Mouse (Mus musculus) retina, postnatal 7 days (tissue): ENCODE measurements around the gene Dpy19l1.

Source experiments
- DNase-seq: peaks from one replicate; pipeline ENCODE4 v3.0.0-alpha.2; 2012; ENCODE audit warnings: low read depth, low spot score

Dpy19l1 gene

GRCm38 (mm10) chr9:24470166-24470565 is 32.8 kb downstream of the Dpy19l1 start:
- DNase-seq: no peak

- no peak for DNase-seq
Measured at GRCm38 (mm10) chr9:24467186-24467585, 35.8 kb downstream of the Dpy19l1 start.

DNA sequence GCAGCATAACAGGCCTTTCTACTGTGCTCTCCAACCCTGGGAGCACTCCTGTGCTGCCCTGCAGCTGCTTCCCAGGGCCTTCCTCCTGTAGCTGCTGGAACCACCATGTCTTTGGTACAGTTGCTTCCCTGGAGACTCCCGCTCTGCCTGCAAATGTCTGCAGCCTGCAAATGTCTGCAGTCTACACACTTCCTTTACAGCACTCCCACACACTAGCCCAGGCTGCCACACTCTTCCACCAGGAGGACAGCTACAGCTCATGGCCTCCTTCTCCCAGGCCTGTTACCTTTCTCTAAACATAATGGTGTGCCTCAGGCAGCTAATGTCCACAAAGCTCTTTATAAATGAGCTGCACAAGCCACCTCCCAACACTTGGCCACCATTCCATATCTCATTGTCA is 36.3 kb downstream of the Dpy19l1 start:
- no peak for DNase-seq

DNA sequence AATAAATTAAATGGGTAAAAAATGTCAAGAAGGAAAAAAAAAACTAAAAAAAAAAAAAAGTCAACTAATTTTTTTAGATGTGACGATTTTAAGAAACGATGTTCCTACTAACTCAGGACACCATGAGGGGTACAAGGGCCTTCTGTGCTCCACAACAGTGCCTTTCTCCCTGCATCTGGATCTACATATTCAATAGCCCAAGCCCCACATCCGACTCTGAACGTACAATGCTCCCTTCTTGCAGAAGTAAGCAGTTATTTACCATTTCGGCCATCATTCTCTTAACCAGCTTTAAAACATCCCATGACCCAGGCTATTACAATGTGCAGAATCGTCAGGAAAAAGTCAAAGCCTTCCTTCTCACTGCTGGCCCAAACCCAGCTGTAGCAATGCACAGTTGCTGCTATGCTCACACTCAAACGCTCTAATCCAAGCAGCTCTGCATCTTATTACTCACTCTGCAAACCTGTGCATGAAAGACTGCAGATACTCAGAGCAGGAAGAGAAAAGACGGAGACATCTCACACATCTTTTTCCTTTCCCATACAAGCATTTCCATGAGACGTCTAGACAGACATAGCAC is 41.5 kb downstream of the Dpy19l1 start:
- DNase-seq: no peak

DNA sequence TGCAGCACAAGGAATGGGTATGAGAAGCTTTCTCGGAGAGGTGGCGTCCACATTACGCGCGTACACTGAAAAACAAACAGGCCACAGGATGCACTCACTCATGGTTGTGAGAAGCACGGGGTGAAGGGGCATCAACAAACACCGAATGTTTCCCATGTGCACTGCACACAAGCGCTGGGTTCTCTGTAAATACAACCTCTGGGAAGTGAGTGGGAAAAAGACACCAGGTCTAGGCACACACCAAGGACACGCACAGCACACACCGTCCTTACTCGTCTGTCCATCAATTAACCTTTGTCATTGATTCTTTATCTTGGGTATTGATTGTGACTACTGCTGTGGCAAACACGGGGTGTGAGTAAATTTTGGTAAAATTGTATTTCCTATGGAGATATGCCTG is 49.1 kb downstream of the Dpy19l1 start:
- DNase-seq: no peak

DNA sequence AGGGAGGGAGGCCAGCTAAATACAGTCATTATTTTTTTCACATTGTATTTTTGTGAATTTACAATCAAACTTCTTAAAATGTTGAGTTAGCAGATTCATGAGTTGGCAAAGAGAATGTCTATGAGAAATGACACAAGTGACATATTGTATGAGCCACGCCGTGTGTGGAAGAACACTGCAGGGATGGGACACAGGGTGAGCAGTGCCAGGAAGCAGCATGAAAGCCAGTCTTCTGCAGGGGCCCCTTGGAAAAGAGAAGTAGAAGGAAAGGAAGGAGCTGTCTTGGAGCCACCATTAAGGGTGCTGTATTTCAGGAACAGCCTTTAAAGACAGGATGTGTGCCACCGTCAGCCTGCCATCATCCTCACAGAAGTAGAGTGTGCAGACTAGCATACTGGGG is 52.0 kb downstream of the Dpy19l1 start:
- no peak for DNase-seq

- DNase-seq: no peak
Measured at GRCm38 (mm10) chr9:24450524-24450923, 52.4 kb downstream of the Dpy19l1 start.

- DNase-seq: no peak
Measured at GRCm38 (mm10) chr9:24434901-24435300, 68.0 kb downstream of the Dpy19l1 start.

GRCm38 (mm10) chr9:24429721-24430120 is 73.2 kb downstream of the Dpy19l1 start:
- no peak for DNase-seq

DNA sequence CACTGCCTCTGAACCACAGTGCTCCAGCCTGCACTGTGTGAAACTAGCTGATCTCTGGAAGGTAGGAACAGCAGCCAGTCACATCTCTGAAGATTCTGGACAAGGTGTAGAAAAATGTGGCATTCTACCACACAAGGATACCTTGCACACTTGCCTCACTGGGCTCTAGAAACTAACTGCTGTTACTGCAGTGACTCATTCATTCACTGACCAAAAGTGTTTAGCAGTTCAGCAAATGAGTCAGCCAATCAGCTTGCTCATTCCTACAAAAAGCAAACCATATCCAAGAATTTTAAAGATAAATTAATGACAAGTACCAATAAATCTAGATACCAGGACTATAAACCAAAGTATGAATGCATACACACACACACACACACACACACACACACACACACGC is 77.3 kb downstream of the Dpy19l1 start:
- no peak for DNase-seq

- DNase-seq: no peak
Measured at GRCm38 (mm10) chr9:24423241-24423640, 79.7 kb downstream of the Dpy19l1 start.

DNA sequence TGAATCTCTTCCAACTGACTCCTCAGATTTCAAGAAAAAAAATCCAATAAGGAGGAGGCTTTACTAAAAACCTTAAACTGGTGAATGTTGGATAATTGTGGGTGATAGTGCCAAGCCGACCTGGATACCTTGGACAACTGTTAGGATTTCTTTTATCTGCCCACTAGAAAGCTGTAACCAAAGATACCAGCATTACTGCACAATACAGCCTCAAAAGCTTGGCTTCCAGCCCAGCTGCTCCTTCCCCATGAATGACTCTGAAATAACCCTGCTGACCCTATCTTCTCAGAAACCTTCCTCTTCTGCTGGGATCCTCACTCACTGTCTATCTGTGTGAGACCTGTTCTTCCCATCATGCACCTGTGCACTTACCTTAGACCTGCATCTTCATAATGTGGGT is 81.1 kb downstream of the Dpy19l1 start:
- DNase-seq: no peak

DNA sequence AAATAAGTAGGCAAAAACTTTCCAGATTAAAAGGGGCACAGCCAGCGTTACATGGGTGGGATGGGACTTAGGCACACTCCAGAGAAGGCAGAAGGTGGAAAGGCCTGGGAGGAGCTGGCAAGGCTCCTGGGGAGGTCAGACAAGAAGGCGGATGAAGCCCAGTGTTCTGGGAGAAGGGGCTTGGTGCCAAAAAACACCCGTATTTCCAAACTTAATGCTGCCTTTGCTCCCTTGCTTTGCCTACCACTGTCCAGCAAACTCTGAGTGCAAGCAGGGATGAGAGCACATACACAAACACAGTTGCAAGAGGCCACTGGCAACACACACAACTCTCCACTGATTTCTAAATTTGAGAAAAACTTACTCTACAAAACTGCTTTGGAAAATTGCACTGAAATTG is 81.7 kb downstream of the Dpy19l1 start:
- no peak for DNase-seq

- no peak for DNase-seq
Measured at GRCm38 (mm10) chr9:24420144-24420543, 82.8 kb downstream of the Dpy19l1 start.

GRCm38 (mm10) chr9:24418281-24418680 is 84.7 kb downstream of the Dpy19l1 start:
- no peak for DNase-seq

GRCm38 (mm10) chr9:24411483-24411882 is 91.5 kb downstream of the Dpy19l1 start:
- DNase-seq: no peak

- no peak for DNase-seq
Measured at GRCm38 (mm10) chr9:24410439-24410838, 92.5 kb downstream of the Dpy19l1 start.

GRCm38 (mm10) chr9:24407992-24408391 is 94.9 kb downstream of the Dpy19l1 start:
- DNase-seq: no peak

- DNase-seq: no peak
Measured at GRCm38 (mm10) chr9:24394146-24394545, 108.8 kb downstream of the Dpy19l1 start.

GRCm38 (mm10) chr9:24390807-24391370 is 112.1 kb downstream of the Dpy19l1 start:
- no peak for DNase-seq

DNA sequence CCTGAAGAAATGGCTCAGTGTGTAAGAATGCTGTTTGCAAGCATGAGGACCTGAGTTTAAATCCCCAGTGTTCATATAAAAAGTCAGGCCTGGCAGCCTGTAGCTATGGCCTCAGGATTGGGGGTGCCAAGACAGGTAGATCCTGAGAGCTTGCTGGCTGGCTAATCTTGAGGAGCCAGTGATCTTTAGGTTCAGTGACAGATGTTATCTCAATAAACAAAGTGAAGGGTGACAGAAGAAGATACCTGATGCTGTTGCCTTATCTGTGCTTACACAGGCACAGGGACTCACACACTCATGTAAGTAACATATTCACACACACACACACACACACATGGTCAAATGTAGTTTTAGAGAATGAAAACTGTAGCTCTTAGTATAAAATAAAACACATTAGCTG is 115.7 kb downstream of the Dpy19l1 start:
- no peak for DNase-seq

- no peak for DNase-seq
Measured at GRCm38 (mm10) chr9:24379321-24379720, 123.6 kb downstream of the Dpy19l1 start.

GRCm38 (mm10) chr9:24378848-24379247 is 124.1 kb downstream of the Dpy19l1 start:
- no peak for DNase-seq
